Mouse (Mus musculus) c-Kit-positive CD71-negative TER-119-negative erythroid progenitor cells, embryonic 14.5 days (primary cell): ENCODE measurements around the gene Marf1.
A peak's percentile ranks its signal among the peaks of the same experiment; 100 is the strongest.
"Not testable (repeated sequence)": the region's sequence is repeated elsewhere in the genome, so short reads cannot be mapped to it uniquely, and the experiment has no call there.

Experiments used
- DNase-seq: peaks from one replicate; pipeline ENCODE4 v3.0.0-alpha.2; 2013; ENCODE audit warnings: low read depth

Gene Marf1

GRCm38 (mm10) chr16:14135014-14135413 is 28.1 kb downstream of the Marf1 start:
- no peak for DNase-seq

GRCm38 (mm10) chr16:14131838-14132237 is 31.3 kb downstream of the Marf1 start:
- no peak for DNase-seq

GRCm38 (mm10) chr16:14131376-14131775 is 31.8 kb downstream of the Marf1 start:
- no peak for DNase-seq

- DNase-seq, result no peak
These were observed 32.4 kb downstream of the Marf1 start for GRCm38 (mm10) chr16:14130796-14131195.

GRCm38 (mm10) chr16:14128977-14129376 is 34.2 kb downstream of the Marf1 start:
- no peak for DNase-seq

GRCm38 (mm10) chr16:14125253-14125652 is 37.9 kb downstream of the Marf1 start:
- no peak for DNase-seq

GRCm38 (mm10) chr16:14124709-14125108 is 38.4 kb downstream of the Marf1 start:
- no peak for DNase-seq

- no peak for DNase-seq
These were observed 39.2 kb downstream of the Marf1 start for GRCm38 (mm10) chr16:14123901-14124300.

- DNase-seq, result no peak
These were observed 40.6 kb downstream of the Marf1 start for GRCm38 (mm10) chr16:14122586-14122985.

GRCm38 (mm10) chr16:14121563-14121962 is 41.6 kb downstream of the Marf1 start:
- DNase-seq, result no peak

- DNase-seq, result no peak
These were observed 42.2 kb downstream of the Marf1 start for GRCm38 (mm10) chr16:14120941-14121340.

GRCm38 (mm10) chr16:14117299-14117698 is 45.9 kb downstream of the Marf1 start:
- no peak for DNase-seq

GRCm38 (mm10) chr16:14112742-14113141 is 50.4 kb downstream of the Marf1 start:
- no peak for DNase-seq

- DNase-seq, result no peak
These were observed 51.0 kb downstream of the Marf1 start for GRCm38 (mm10) chr16:14112133-14112532.

GRCm38 (mm10) chr16:14110922-14111321 is 52.2 kb downstream of the Marf1 start:
- no peak for DNase-seq

- no peak for DNase-seq
These were observed 53.4 kb downstream of the Marf1 start for GRCm38 (mm10) chr16:14109651-14110230.

- DNase-seq, result no peak
These were observed 57.3 kb downstream of the Marf1 start for GRCm38 (mm10) chr16:14105891-14106290.

GRCm38 (mm10) chr16:14091771-14092170 is 71.4 kb downstream of the Marf1 start:
- DNase-seq, result no peak

GRCm38 (mm10) chr16:14089296-14089695 is 73.9 kb downstream of the Marf1 start:
- DNase-seq, result no peak

GRCm38 (mm10) chr16:14088249-14088648 is 74.9 kb downstream of the Marf1 start:
- DNase-seq, result peak; percentile 50

- no peak for DNase-seq
These were observed 80.2 kb downstream of the Marf1 start for GRCm38 (mm10) chr16:14082925-14083324.

GRCm38 (mm10) chr16:14070471-14071169 is 92.5 kb downstream of the Marf1 start:
- DNase-seq, result no peak

GRCm38 (mm10) chr16:14068701-14069100 is 94.5 kb downstream of the Marf1 start:
- not testable (repeated sequence) for DNase-seq

GRCm38 (mm10) chr16:14066571-14066970 is 96.6 kb downstream of the Marf1 start:
- not testable (repeated sequence) for DNase-seq
